Mouse (Mus musculus) MEL (cell line): ENCODE data around the gene Psmd11. TPM values are rescaled to one million over a fixed set of nuclear protein-coding genes. Genes with fewer than 3 reads are reported as not detected.
"Not testable (repeated sequence)": the region's sequence is repeated elsewhere in the genome, so short reads cannot be mapped to it uniquely, and the experiment has no call there.

Source experiments
- DNase-seq: peaks from one replicate; pipeline ENCODE4 v3.0.0; 2011; ENCODE audit warnings: low read depth, low spot score
- H3K27ac ChIP-seq: 2 replicates; pipeline ENCODE4 v1.5.1; 2012; ENCODE audit warnings: low read depth, mild to moderate bottlenecking, control low read depth, low read length, moderate library complexity; ENCODE audit not compliant: control insufficient read depth
- H3K27me3 ChIP-seq, 2 experiments: fragments of 150-350 bp in 1 of 2; sonication (generic) in 1 of 2; 2 replicates each; pipeline ENCODE4 v1.6.1; 2012; ENCODE audit warnings: low read length in 2 of 2, mild to moderate bottlenecking in 2 of 2, improper control_type of control experiment in 1 of 2, moderate library complexity in 1 of 2; ENCODE audit not compliant: insufficient read depth in 2 of 2, control insufficient read depth in 1 of 2
- H3K36me3 ChIP-seq, 2 experiments: 2 replicates each; pipeline ENCODE4 v1.6.1; 2012 to 2014; ENCODE audit warnings: low read length in 2 of 2, improper control_type of control experiment in 1 of 2, inconsistent platforms in 1 of 2, mild to moderate bottlenecking in 1 of 2; ENCODE audit not compliant: insufficient read depth in 2 of 2, control insufficient read depth in 1 of 2
- H3K4me1 ChIP-seq, 2 experiments: fragments of 150-350 bp in 1 of 2; sonication (generic) in 1 of 2; 2 replicates each; pipeline ENCODE4 v1.6.1; 2012; ENCODE audit warnings: low read length in 2 of 2, improper control_type of control experiment in 1 of 2, mild to moderate bottlenecking in 1 of 2; ENCODE audit not compliant: insufficient read depth in 2 of 2, control insufficient read depth in 1 of 2
- H3K4me3 ChIP-seq, 2 experiments: fragments of 150-350 bp in 1 of 2; sonication (generic) in 1 of 2; 2 replicates each; pipeline ENCODE4 v1.5.1; 2012; ENCODE audit warnings: low read depth in 2 of 2, low read length in 2 of 2, mild to moderate bottlenecking in 2 of 2, moderate library complexity in 2 of 2, control low read depth in 1 of 2, improper control_type of control experiment in 1 of 2; ENCODE audit not compliant: control insufficient read depth in 1 of 2, insufficient read depth in 1 of 2
- H3K79me2 ChIP-seq: 2 replicates; pipeline ENCODE4 v1.6.1; 2012; ENCODE audit warnings: mild to moderate bottlenecking, low read length, moderate library complexity; ENCODE audit not compliant: control insufficient read depth, poor library complexity, insufficient read depth
- H3K9ac ChIP-seq: 2 replicates; pipeline ENCODE4 v1.6.1; 2012; ENCODE audit warnings: low read depth, mild to moderate bottlenecking, control low read depth, low read length, moderate library complexity; ENCODE audit not compliant: control insufficient read depth, poor library complexity, severe bottlenecking
- H3K9me3 ChIP-seq: fragments of 150-350 bp; sonication (generic); replicated peaks from 2 replicates; pipeline ENCODE4 v1.6.1; 2012; ENCODE audit warnings: mild to moderate bottlenecking, low read length, improper control_type of control experiment, moderate library complexity; ENCODE audit not compliant: insufficient read depth
- BHLHE40 ChIP-seq: IDR thresholded peaks from 2 replicates; pipeline ENCODE4 v1.6.1; 2012; ENCODE audit warnings: low read depth, mild to moderate bottlenecking, inconsistent platforms, low read length, improper control_type of control experiment, borderline replicate concordance
- CHD1 ChIP-seq: IDR thresholded peaks from 2 replicates; pipeline ENCODE4 v1.6.1; 2012; ENCODE audit warnings: low read depth, mild to moderate bottlenecking, inconsistent platforms, low read length, improper control_type of control experiment
- CHD2 ChIP-seq: IDR thresholded peaks from 2 replicates; pipeline ENCODE4 v1.6.1; 2011; ENCODE audit warnings: low read length, improper control_type of control experiment
- ELF1 ChIP-seq: IDR thresholded peaks from 2 replicates; pipeline ENCODE4 v1.6.1; 2014; ENCODE audit warnings: low read depth, mild to moderate bottlenecking, inconsistent platforms, low read length, improper control_type of control experiment, moderate library complexity
- GABPA ChIP-seq: IDR thresholded peaks from 2 replicates; pipeline ENCODE4 v1.6.1; 2012; ENCODE audit warnings: low read depth, mild to moderate bottlenecking, inconsistent platforms, low read length, improper control_type of control experiment, moderate library complexity
- HCFC1 ChIP-seq: IDR thresholded peaks from 2 replicates; pipeline ENCODE4 v1.6.1; 2012; ENCODE audit warnings: low read depth, mild to moderate bottlenecking, inconsistent platforms, low read length, improper control_type of control experiment, moderate library complexity
- JUND ChIP-seq: IDR thresholded peaks from 2 replicates; pipeline ENCODE4 v1.6.1; 2011; ENCODE audit warnings: low read depth, mild to moderate bottlenecking, improper control_type of control experiment, low read length
- KAT2A ChIP-seq: conservative IDR thresholded peaks from 2 replicates; pipeline ENCODE4 v1.6.1; 2012; ENCODE audit warnings: low read depth, low read length, improper control_type of control experiment, inconsistent platforms
- MAFK ChIP-seq: IDR thresholded peaks from 2 replicates; pipeline ENCODE4 v1.6.1; 2011; ENCODE audit warnings: low read depth, mild to moderate bottlenecking, low read length, improper control_type of control experiment, borderline replicate concordance
- MAX ChIP-seq: IDR thresholded peaks from 2 replicates; pipeline ENCODE4 v1.6.1; 2011; ENCODE audit warnings: low read length, improper control_type of control experiment
- MAZ ChIP-seq: IDR thresholded peaks from 2 replicates; pipeline ENCODE4 v1.6.1; 2012; ENCODE audit warnings: low read depth, mild to moderate bottlenecking, inconsistent platforms, low read length, improper control_type of control experiment
- MEF2A ChIP-seq: IDR thresholded peaks from 2 replicates; pipeline ENCODE4 v1.6.1; 2014; ENCODE audit warnings: low read depth, mild to moderate bottlenecking, inconsistent platforms, low read length, improper control_type of control experiment; ENCODE audit not compliant: poor library complexity, insufficient replicate concordance, severe bottlenecking; ENCODE audit errors: extremely low read depth
- MXI1 ChIP-seq: IDR thresholded peaks from 2 replicates; pipeline ENCODE4 v1.6.1; 2011; ENCODE audit warnings: mild to moderate bottlenecking, low read depth, low read length, improper control_type of control experiment
- MYC ChIP-seq: IDR thresholded peaks from 2 replicates; pipeline ENCODE4 v1.6.1; 2011; ENCODE audit warnings: low read depth, mild to moderate bottlenecking, low read length, improper control_type of control experiment, moderate library complexity
- NELFE ChIP-seq: IDR thresholded peaks from 2 replicates; pipeline ENCODE4 v1.6.1; 2011; ENCODE audit warnings: low read depth, low read length, improper control_type of control experiment
- NRF1 ChIP-seq: IDR thresholded peaks from 2 replicates; pipeline ENCODE4 v1.6.1; 2014; ENCODE audit warnings: low read depth, mild to moderate bottlenecking, inconsistent platforms, low read length, improper control_type of control experiment, moderate library complexity; ENCODE audit not compliant: poor library complexity, insufficient read depth, severe bottlenecking
- POLR2A ChIP-seq, 2 experiments: IDR thresholded peaks; 2 replicates each; pipeline ENCODE4 v1.6.1; 2011 to 2012; ENCODE audit warnings: low read length in 2 of 2, mild to moderate bottlenecking in 2 of 2, control low read depth in 1 of 2, improper control_type of control experiment in 1 of 2, low read depth in 1 of 2, moderate library complexity in 1 of 2; ENCODE audit not compliant: control insufficient read depth in 1 of 2, insufficient read depth in 1 of 2, poor library complexity in 1 of 2
- POLR2AphosphoS2 ChIP-seq: IDR thresholded peaks from 2 replicates; pipeline ENCODE4 v1.6.1; 2011; ENCODE audit warnings: low read length, improper control_type of control experiment
- RAD21 ChIP-seq: IDR thresholded peaks from 2 replicates; pipeline ENCODE4 v1.6.1; 2011; ENCODE audit warnings: mild to moderate bottlenecking, low read depth, low read length, improper control_type of control experiment
- SIN3A ChIP-seq: IDR thresholded peaks from 2 replicates; pipeline ENCODE4 v1.6.1; 2012; ENCODE audit warnings: low read length, improper control_type of control experiment, inconsistent platforms
- SMC3 ChIP-seq: IDR thresholded peaks from 2 replicates; pipeline ENCODE4 v1.6.1; 2011; ENCODE audit warnings: low read depth, low read length, improper control_type of control experiment
- TAL1 ChIP-seq: IDR thresholded peaks from 2 replicates; pipeline ENCODE4 v1.6.1; 2012; ENCODE audit warnings: mild to moderate bottlenecking, inconsistent platforms, low read length, moderate library complexity, mixed read lengths
- TBP ChIP-seq: IDR thresholded peaks from 2 replicates; pipeline ENCODE4 v1.8.0; 2011; ENCODE audit warnings: low read depth, low read length, improper control_type of control experiment
- TCF12 ChIP-seq: IDR thresholded peaks from 2 replicates; pipeline ENCODE4 v1.6.1; 2014; ENCODE audit warnings: low read depth, mild to moderate bottlenecking, inconsistent platforms, low read length, improper control_type of control experiment, moderate library complexity
- USF1 ChIP-seq: IDR thresholded peaks from 2 replicates; pipeline ENCODE4 v1.6.1; 2014; ENCODE audit warnings: low read depth, mild to moderate bottlenecking, inconsistent platforms, low read length, improper control_type of control experiment, moderate library complexity
- ZC3H11A ChIP-seq: IDR thresholded peaks from 2 replicates; pipeline ENCODE4 v1.6.1; 2012; ENCODE audit warnings: low read depth, mild to moderate bottlenecking, inconsistent platforms, low read length, improper control_type of control experiment
- ZKSCAN1 ChIP-seq: IDR thresholded peaks from 2 replicates; pipeline ENCODE4 v1.6.1; 2012; ENCODE audit warnings: low read depth, mild to moderate bottlenecking, inconsistent platforms, low read length, improper control_type of control experiment, moderate library complexity
- ZMIZ1 ChIP-seq: IDR thresholded peaks from 2 replicates; pipeline ENCODE4 v1.6.1; 2012; ENCODE audit warnings: low read depth, mild to moderate bottlenecking, inconsistent platforms, low read length, improper control_type of control experiment, moderate library complexity
- polyA plus RNA-seq, 2 experiments: library from polyadenylated mRNA; stranded (reverse) in 1 of 2; unstranded in 1 of 2; fragments of >175 nt in 1 of 2; fragments of >200 nt in 1 of 2; gene quantifications; 2 replicates each; pipeline versions ENCODE4 v1.2.1 to v1.2.4; 2012; ENCODE audit warnings: low replicate concordance in 2 of 2, low read depth in 1 of 2; ENCODE audit not compliant: insufficient read length in 2 of 2, insufficient read depth in 1 of 2, missing spikeins in 1 of 2
- total RNA-seq: library from RNA; depleted of rRNA; stranded (reverse); fragments of 300-350 nt; gene quantifications from 2 replicates; pipeline ENCODE4 v1.2.3, GENCODE M21; 2012

The Psmd11 gene
- total and polyA plus RNA-seq, 3 experiments, result 110 to 324 (median 184) TPM

- TF ChIP-seq MAZ, result peak; percentile 95
- TF ChIP-seq MAFK, result no peak
- peak; percentile 11; the same call in 1 of the 2 replicates for TF ChIP-seq BHLHE40
- TF ChIP-seq, all 39 proteins: peak for 26
These were observed at the start of gene Psmd11 (continued) for GRCm38 (mm10) chr11:80428381-80429008.

- H3K4me1 ChIP-seq, DNase-seq, H3K9me3 ChIP-seq, H3K27me3 ChIP-seq, H3K4me3 ChIP-seq, H3K27ac ChIP-seq, H3K9ac ChIP-seq: not testable (repeated sequence)
- Histone ChIP-seq H3K36me3 (peaks cover 0 to 16% of the 10 kb centered on the region in 2 experiments; a peak in 2 of 4 replicates), H3K79me2 (peaks cover 22% of the 10 kb centered on the region)
- TF ChIP-seq HCFC1 (0 out of 2 replicates have a peak, but pooled peaks have one; percentile 5), TBP (peak; percentile 74)
These were observed 49.2 kb upstream of the Psmd11 start for GRCm38 (mm10) chr11:80379184-80379583.

GRCm38 (mm10) chr11:80382626-80383018 lies 45.8 kb upstream of the Psmd11 start:
- peak; percentile 91 for DNase-seq
- no peaks in the 10 kb centered on the region for H3K27me3 ChIP-seq
- H3K36me3 ChIP-seq, result peaks cover 28 to 29% of the 10 kb centered on the region in 2 experiments
- H3K9me3 ChIP-seq, result no peaks in the 10 kb centered on the region
- H3K27ac ChIP-seq, result peak overlapping the region; percentile 98
- H3K4me3 ChIP-seq, result peak overlapping the region; percentile 75 to 85
- peaks cover 48% of the 10 kb centered on the region for H3K79me2 ChIP-seq
- H3K4me1 ChIP-seq, result peaks cover 11 to 15% of the 10 kb centered on the region in 2 experiments
- peak overlapping the region; percentile 88 for H3K9ac ChIP-seq
- TF ChIP-seq MEF2A (no peak), POLR2A (IDR thresholded peaks at IDR 0.05; ENCODE audit: control insufficient read depth in 1 of 2, insufficient read depth in 1 of 2, low read depth in 1 of 2, low read length in 2 of 2, poor library complexity in 1 of 2) (no peak), TBP (0 out of 2 replicates have a peak, but pooled peaks have one; percentile 69), ZKSCAN1 (peak; percentile 76; the same call in 1 of the 2 replicates), HCFC1 (no peak), SMC3 (no peak), TAL1 (no peak), KAT2A (0 out of 2 replicates have a peak, but pooled peaks have one; percentile 1), CHD1 (no peak; the same call in 1 of the 2 replicates), ZMIZ1 (peak; percentile 21; the same call in 1 of the 2 replicates), NRF1 (no peak), GABPA (no peak), MYC (no peak), BHLHE40 (no peak; the same call in 1 of the 2 replicates), ZC3H11A (no peak; the same call in 1 of the 2 replicates), POLR2AphosphoS2 (no peak), RAD21 (no peak), MAZ (no peak), NELFE (no peak), USF1 (no peak), TCF12 (peak; percentile 60), MXI1 (peak; percentile 13; the same call in 1 of the 2 replicates), ELF1 (peak; percentile 41; the same call in 1 of the 2 replicates), CHD2 (no peak), JUND (no peak), SIN3A (peak; percentile 72; the same call in 1 of the 2 replicates), MAX (no peak)
